11 mouse cellular contexts compared by ENCODE assay signal in the genomic region with DNA sequence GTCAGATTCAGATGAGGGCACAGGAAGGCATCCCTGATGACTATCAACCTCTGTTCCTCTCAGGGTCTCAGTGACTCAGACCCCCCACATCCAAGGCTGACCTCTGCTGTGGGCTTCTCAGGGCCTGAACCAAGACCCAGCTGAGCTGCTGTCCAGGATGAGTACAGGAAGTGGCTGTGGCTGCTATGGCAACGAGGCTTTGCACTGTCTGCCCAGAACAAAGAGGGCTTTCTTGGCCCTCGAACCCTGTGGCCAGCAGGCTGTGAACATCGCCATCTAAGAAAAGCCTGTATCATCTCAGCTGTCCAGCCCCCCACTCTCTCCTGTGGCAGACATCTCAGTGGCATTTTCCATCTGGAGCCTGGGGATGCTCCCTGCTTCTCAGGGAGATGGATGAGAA.
DNase-seq lines count a peak whose midpoint lies in the region; ATAC-seq and TF ChIP-seq lines count a peak whose summit lies in the region.
"Had no signal": no experiment of that assay in that cellular context is flagged by ENCODE, and none has a peak within 500 bp of the region (broad histone marks: within the 10 kb centered on the region; RNA-seq: fewer than 3 reads in every experiment).

No protein-coding gene starts in this region.

- H3K27me3 ChIP-seq in hindbrain, embryonic 10.5 days (ENCODE audit: insufficient read depth, poor library complexity, severe bottlenecking): peaks cover 49% of the 10 kb centered on the region
- peaks cover 10% of the 10 kb centered on the region for H3K27me3 ChIP-seq in hindbrain, embryonic 14.5 days (ENCODE audit: control insufficient read depth, insufficient read depth, low read length)
- peaks cover 45% of the 10 kb centered on the region for H3K27me3 ChIP-seq in neural tube, embryonic 15.5 days (replicated peaks)
- no peaks in the 10 kb centered on the region for H3K27me3 ChIP-seq in hindbrain, embryonic 11.5 days (ENCODE audit: control insufficient read depth, insufficient read depth, low read length)
- H3K27me3 ChIP-seq in stomach, postnatal 0 days (ENCODE audit: control insufficient read depth, insufficient read depth, low read length): no peaks in the 10 kb centered on the region

- H3K36me3 ChIP-seq in hindbrain, embryonic 10.5 days: no peaks in the 10 kb centered on the region
- H3K36me3 ChIP-seq in hindbrain, embryonic 14.5 days (replicated peaks; ENCODE audit: control insufficient read depth, insufficient read depth): no peaks in the 10 kb centered on the region
- no peaks in the 10 kb centered on the region for H3K36me3 ChIP-seq in neural tube, embryonic 15.5 days
- no peaks in the 10 kb centered on the region for H3K36me3 ChIP-seq in hindbrain, embryonic 11.5 days (ENCODE audit: control insufficient read depth, insufficient read depth, low read length)
- H3K36me3 ChIP-seq in stomach, postnatal 0 days (ENCODE audit: control insufficient read depth, insufficient read depth, low read length): no peaks in the 10 kb centered on the region

- H3K4me2 ChIP-seq in hindbrain, embryonic 14.5 days (replicated peaks): no peak overlapping the region
- no peak overlapping the region for H3K4me2 ChIP-seq in neural tube, embryonic 15.5 days
- H3K4me2 ChIP-seq in hindbrain, embryonic 11.5 days (replicated peaks; ENCODE audit: low read depth, low read length): no peak overlapping the region
- no peak overlapping the region for H3K4me2 ChIP-seq in stomach, postnatal 0 days (replicated peaks; ENCODE audit: low read depth)

- peak overlapping the region; percentile 9; the same call in 1 of the 2 replicates for H3K4me3 ChIP-seq in hindbrain, embryonic 10.5 days
- no peak overlapping the region for H3K4me3 ChIP-seq in hindbrain, embryonic 14.5 days (replicated peaks; ENCODE audit: low read length)
- H3K4me3 ChIP-seq in neural tube, embryonic 15.5 days (replicated peaks): no peak overlapping the region
- no peak overlapping the region for H3K4me3 ChIP-seq in hindbrain, embryonic 11.5 days (ENCODE audit: low read depth, low read length)
- no peak overlapping the region for H3K4me3 ChIP-seq in stomach, postnatal 0 days (ENCODE audit: low read depth, low read length)

- H3K9ac ChIP-seq in hindbrain, embryonic 14.5 days: no peak overlapping the region
- no peak overlapping the region for H3K9ac ChIP-seq in neural tube, embryonic 15.5 days (replicated peaks)
- H3K9ac ChIP-seq in hindbrain, embryonic 11.5 days (ENCODE audit: low read depth, low read length): no peak overlapping the region
- H3K9ac ChIP-seq in stomach, postnatal 0 days (ENCODE audit: low read length): no peak overlapping the region

- peaks cover 47% of the 10 kb centered on the region for H3K4me1 ChIP-seq in hindbrain, embryonic 10.5 days (replicated peaks)
- H3K4me1 ChIP-seq in hindbrain, embryonic 14.5 days (replicated peaks; ENCODE audit: control insufficient read depth, insufficient read depth, low read length): peaks cover 18% of the 10 kb centered on the region
- H3K4me1 ChIP-seq in neural tube, embryonic 15.5 days: peaks cover 24% of the 10 kb centered on the region
- peaks cover 12% of the 10 kb centered on the region for H3K4me1 ChIP-seq in hindbrain, embryonic 11.5 days (replicated peaks; ENCODE audit: control insufficient read depth, insufficient read depth, low read length)
- H3K4me1 ChIP-seq in stomach, postnatal 0 days (replicated peaks; ENCODE audit: control insufficient read depth, insufficient read depth): no peaks in the 10 kb centered on the region

- no peak for TF ChIP-seq CTCF in stomach, postnatal 0 days (IDR thresholded peaks at IDR 0.05; ENCODE audit: low read depth)

- ATAC-seq in hindbrain, embryonic 14.5 days (ENCODE audit: low FRiP score): no peak
- no peak for ATAC-seq in neural tube, embryonic 15.5 days (ENCODE audit: low FRiP score)
- ATAC-seq in hindbrain, embryonic 11.5 days (ENCODE audit: low FRiP score): peak; percentile 85
- ATAC-seq in stomach, postnatal 0 days (ENCODE audit: low FRiP score, low TSS enrichment): peak; percentile 40; the same call in 1 of the 2 replicates
- ATAC-seq: intestine, embryonic 16.5 days had no signal

- 4% methylated on average over 3 of the region's 3 CpGs for WGBS in hindbrain, embryonic 10.5 days
- WGBS in hindbrain, embryonic 14.5 days: 4% methylated on average over 3 of the region's 3 CpGs
- WGBS in neural tube, embryonic 15.5 days: 8% methylated on average over 3 of the region's 3 CpGs
- WGBS in hindbrain, embryonic 11.5 days: 0% methylated on average over 3 of the region's 3 CpGs
- 38% methylated on average over 3 of the region's 3 CpGs for WGBS in stomach, postnatal 0 days

- H3K27ac ChIP-seq in hindbrain, embryonic 10.5 days: peak overlapping the region; percentile 76
- no peak overlapping the region for H3K27ac ChIP-seq in hindbrain, embryonic 14.5 days
- H3K27ac ChIP-seq in neural tube, embryonic 15.5 days (replicated peaks): no peak overlapping the region
- peak overlapping the region; percentile 56 for H3K27ac ChIP-seq in hindbrain, embryonic 11.5 days (ENCODE audit: low read depth, low read length)
- H3K27ac ChIP-seq in stomach, postnatal 0 days (replicated peaks): no peak overlapping the region

- DNase-seq in hindbrain, embryonic 10.5 days (ENCODE audit: low spot score): peak; percentile 88
- no peak for DNase-seq in hindbrain, embryonic 14.5 days (ENCODE audit: low spot score)
- peak; percentile 79 for DNase-seq in neural tube, embryonic 10.5 days (ENCODE audit: extremely low spot score, low spot score)
- peak; percentile 73 for DNase-seq in hindbrain, embryonic 11.5 days (ENCODE audit: low spot score)
- DNase-seq in stomach, postnatal 0 days (ENCODE audit: low spot score): no peak
- no peak for DNase-seq in spleen, postnatal 4 days (ENCODE audit: low spot score in 2 of 2)
- DNase-seq in adrenal gland, adult 18-20 months (ENCODE audit: low spot score in 2 of 2): no peak
- DNase-seq: adrenal gland, adult 8-10 months; lung, postnatal 14 days had no signal

- no peak for TF ChIP-seq EP300 in stomach, postnatal 0 days (optimal IDR thresholded peaks at IDR 0.05)

- no peaks in the 10 kb centered on the region for H3K9me3 ChIP-seq in hindbrain, embryonic 10.5 days
- no peaks in the 10 kb centered on the region for H3K9me3 ChIP-seq in hindbrain, embryonic 14.5 days (ENCODE audit: control insufficient read depth, low read length)
- H3K9me3 ChIP-seq in neural tube, embryonic 15.5 days (replicated peaks): no peaks in the 10 kb centered on the region
- H3K9me3 ChIP-seq in hindbrain, embryonic 11.5 days (ENCODE audit: control insufficient read depth, low read length): no peaks in the 10 kb centered on the region
- H3K9me3 ChIP-seq in stomach, postnatal 0 days (ENCODE audit: control insufficient read depth, low read length): no peaks in the 10 kb centered on the region

Comparison
In these comparisons a context has a peak if more than half of its experiments do, and no peak if none do; other contexts are left out.
1. DNase-seq: peak in hindbrain, embryonic 10.5 days (single experiment), neural tube, embryonic 10.5 days (single experiment) and hindbrain, embryonic 11.5 days (single experiment); none in hindbrain, embryonic 14.5 days (single experiment), stomach, postnatal 0 days (single experiment), spleen, postnatal 4 days (0 of 2) and adrenal gland, adult 18-20 months (0 of 2).
2. H3K27ac ChIP-seq: peak in hindbrain, embryonic 10.5 days (single experiment) and hindbrain, embryonic 11.5 days (single experiment); none in hindbrain, embryonic 14.5 days (single experiment), neural tube, embryonic 15.5 days (single experiment) and stomach, postnatal 0 days (single experiment).
3. ATAC-seq: peak in hindbrain, embryonic 11.5 days (single experiment) and stomach, postnatal 0 days (single experiment); none in hindbrain, embryonic 14.5 days (single experiment) and neural tube, embryonic 15.5 days (single experiment).